Mouse (Mus musculus) MEL-GATA-1-ER (cell line): ENCODE measurements at regions not wholly inside any gene's neighbourhood (a gene's known extent, or its start where the extent isn't known, plus 50 kb on each side); places are given as distances from the start of the nearest gene placed in this dataset.

Experiments used
- DNase-seq: peaks from one replicate; pipeline ENCODE4 v3.0.0-alpha.2; 2012; ENCODE audit warnings: low read depth; ENCODE audit errors: extremely low read depth

- no peak for DNase-seq
These were observed 357.6 kb upstream of the Acvr2a start for GRCm38 (mm10) chr2:48456072-48457040.

GRCm38 (mm10) chr2:48457117-48457516 is 356.8 kb upstream of the Acvr2a start:
- DNase-seq, result no peak

DNA sequence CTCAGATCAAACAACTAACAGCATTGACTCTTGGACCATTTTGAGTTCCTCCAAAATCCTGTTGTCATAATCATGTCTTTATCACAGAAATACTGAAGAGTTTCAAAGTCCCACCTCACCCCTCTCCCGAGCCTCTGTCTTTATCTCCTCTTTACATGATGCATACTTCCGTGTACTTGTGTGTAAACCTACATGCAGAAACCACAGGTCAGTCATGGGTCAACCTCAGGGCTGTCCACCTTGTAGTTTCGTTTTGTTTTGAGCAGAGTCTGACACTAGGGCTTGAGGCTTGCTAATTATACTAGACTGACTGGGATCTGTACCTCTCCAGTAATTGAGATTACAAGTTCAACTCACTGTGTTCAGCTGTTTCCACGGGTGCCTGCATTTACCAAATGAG is 348.4 kb upstream of the Acvr2a start:
- no peak for DNase-seq

DNA sequence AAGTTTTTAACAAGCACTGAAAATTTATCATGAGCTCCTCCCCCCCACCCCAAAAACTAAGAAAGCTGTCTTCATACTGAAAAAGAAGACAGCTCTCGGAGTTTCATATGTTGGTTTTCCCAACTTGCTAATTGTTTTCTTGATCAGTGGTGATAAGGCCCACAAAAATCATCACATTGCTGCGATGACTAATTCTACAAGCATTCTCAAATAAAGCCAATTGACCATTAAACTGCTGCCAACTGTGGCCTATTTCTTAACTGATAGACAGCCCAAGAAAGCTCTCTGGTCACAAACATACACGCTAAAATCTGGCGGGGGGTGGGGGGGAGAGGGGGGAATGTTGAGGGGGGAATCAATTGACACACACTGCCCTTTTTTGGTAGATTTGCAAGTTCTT is 345.0 kb upstream of the Acvr2a start:
- no peak for DNase-seq

DNA sequence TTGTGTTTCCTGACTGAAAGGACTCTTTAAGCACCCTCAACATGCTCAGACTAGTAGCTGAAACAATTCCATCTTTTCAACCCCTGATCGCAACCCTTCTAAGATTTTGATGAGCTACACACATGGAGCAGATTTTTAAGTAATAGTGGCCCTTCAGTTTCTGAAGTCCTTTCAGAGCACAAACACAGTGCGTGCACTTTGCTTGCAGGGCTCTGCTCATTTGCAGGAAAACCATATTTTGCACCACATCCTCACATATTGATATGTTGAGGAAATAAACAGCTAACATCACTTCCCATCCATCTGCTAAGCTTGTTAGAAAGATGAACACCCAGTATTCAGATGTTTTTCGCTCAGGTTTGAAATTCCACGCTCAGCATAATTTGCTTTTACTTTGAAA is 344.6 kb upstream of the Acvr2a start:
- no peak for DNase-seq

- no peak for DNase-seq
These were observed 340.8 kb upstream of the Acvr2a start for GRCm38 (mm10) chr2:48473102-48473501.

GRCm38 (mm10) chr2:48474642-48475041 is 339.3 kb upstream of the Acvr2a start:
- no peak for DNase-seq

GRCm38 (mm10) chr2:48476777-48477176 is 337.1 kb upstream of the Acvr2a start:
- no peak for DNase-seq

GRCm38 (mm10) chr2:48477336-48477735 is 336.6 kb upstream of the Acvr2a start:
- no peak for DNase-seq

GRCm38 (mm10) chr2:48479601-48480000 is 334.3 kb upstream of the Acvr2a start:
- DNase-seq, result no peak

DNA sequence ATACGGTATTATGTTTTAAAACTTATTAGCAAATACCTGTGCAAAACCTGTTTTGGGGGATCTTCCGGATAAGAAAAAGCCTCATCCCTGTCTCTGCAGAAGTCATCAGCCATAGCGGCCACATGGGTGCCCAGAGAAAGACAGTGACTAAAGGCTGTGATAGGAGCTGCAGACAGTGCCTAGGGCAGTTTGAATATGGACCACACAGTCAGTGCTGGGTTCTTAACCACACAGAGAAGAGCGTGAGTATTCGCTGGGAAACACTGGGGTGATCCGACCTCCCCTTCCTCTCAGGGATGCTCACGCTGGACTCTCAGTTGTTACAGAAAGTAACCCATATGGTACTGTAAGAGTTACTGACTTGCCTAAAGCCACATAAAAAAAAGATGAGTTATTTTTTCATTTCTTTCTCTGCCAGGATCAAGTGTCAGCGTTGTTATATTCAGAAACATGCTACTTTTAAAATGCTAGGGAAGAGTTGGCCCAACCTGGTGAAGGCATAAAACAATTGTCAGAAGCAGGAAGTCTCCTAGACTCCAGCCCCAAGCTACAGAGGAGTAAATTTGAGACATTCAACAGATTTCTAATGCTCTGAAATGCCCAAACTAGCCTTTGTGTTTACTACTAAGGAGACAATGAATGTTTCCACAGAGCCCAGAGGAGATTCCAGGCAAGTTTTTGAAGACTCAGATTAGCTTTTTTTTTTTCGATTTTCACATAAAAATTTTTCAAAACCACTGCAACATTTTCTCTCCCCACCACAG is 333.3 kb upstream of the Acvr2a start:
- DNase-seq, result no peak

- no peak for DNase-seq
These were observed 332.6 kb upstream of the Acvr2a start for GRCm38 (mm10) chr2:48481209-48481742.

DNA sequence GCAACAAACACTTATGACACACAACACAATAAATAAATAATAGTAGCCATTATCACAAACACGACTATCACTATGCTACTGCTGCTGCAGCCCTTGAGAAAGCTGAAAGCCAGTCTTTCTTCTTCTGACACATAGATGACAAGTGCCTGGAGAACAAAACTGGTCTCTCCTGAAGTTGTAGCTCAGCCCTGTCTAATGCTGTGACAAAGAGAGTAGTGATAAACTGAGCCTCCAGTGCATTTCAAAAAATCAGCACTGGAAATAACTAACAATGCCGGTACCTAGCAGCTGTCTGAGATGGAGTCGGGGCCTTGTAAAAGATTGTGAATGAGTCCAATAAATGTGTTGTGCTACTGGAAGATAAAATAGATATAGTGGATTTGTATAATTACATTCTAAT is 320.3 kb upstream of the Acvr2a start:
- DNase-seq, result no peak

GRCm38 (mm10) chr2:48494065-48494464 is 319.8 kb upstream of the Acvr2a start:
- DNase-seq, result no peak

DNA sequence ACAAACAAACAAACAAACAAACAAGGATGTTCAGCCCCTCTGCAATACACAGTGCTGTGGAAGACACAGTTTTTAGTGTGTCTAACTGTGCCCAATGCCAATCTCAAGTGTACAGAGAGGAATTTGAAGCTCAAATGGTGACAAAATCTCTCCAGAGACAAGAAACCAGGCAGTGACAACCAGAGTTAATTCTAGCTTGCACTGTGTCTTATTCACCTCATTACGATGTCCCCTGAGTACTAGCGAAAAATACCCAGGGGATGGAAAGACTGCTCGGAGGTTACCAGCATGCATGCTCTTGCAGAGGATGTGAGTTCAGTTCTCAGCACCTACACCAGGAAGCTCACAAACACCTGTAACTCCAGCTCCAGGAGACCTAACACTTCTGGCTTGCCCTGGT is 319.3 kb upstream of the Acvr2a start:
- DNase-seq, result no peak

GRCm38 (mm10) chr2:48498047-48498723 is 315.7 kb upstream of the Acvr2a start:
- no peak for DNase-seq

GRCm38 (mm10) chr2:48499396-48499795 is 314.5 kb upstream of the Acvr2a start:
- no peak for DNase-seq

GRCm38 (mm10) chr2:48501387-48501786 is 312.5 kb upstream of the Acvr2a start:
- no peak for DNase-seq

DNA sequence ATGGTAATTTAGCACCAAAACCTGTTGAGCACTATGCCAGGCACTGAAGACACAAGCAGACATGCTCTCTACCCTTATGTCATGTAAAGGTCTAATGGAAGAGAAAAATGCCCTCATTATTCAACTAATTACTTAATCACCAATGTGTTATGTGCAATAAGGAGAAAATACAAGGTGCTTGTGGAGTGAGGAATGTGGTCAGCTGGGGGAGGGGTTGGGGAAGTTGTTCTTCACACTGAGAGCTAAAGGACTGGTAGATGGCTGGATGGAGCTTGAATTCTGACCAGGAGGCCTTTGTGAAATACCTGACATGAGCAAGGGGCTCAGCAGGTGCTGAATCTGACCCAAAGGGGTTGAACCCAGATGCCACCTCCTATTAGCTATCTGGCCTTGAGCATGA is 300.1 kb upstream of the Acvr2a start:
- no peak for DNase-seq

GRCm38 (mm10) chr2:48519838-48520404 is 294.0 kb upstream of the Acvr2a start:
- no peak for DNase-seq

DNA sequence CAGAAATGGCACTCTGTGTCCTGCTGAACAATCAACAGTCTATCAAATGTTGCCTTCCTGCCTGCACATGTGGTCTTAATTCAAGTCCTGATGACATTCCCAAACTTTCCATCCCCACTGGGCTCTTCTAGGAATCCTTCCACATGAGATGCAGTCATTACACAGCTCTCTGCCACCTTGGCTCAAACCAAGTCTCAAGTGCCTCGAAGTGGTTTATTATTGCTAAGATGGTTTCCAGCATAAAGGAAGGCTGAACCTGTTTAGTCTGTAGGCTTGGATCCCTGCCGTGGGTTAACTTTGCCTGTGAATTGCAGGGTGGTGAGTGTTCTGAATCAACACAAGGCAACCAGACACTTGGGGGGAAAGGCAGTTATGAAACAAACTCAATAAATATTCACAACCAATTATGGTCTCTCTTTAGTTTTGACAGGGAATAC is 293.4 kb upstream of the Acvr2a start:
- DNase-seq, result no peak
